Mouse (Mus musculus) bone marrow, adult 2 months (tissue): ENCODE measurements around the gene Ppp1r27. TPM values are rescaled to one million over a fixed set of nuclear protein-coding genes. Genes with fewer than 3 reads are reported as not detected.

ENCODE experiments used
- H3K27ac ChIP-seq: fragments of 200-500 bp; 2 replicates; pipeline ENCODE4 v1.5.1; 2012; ENCODE audit warnings: low read depth, mild to moderate bottlenecking, control low read depth, inconsistent platforms, low read length; ENCODE audit not compliant: control insufficient read depth, poor library complexity, insufficient read depth
- H3K4me1 ChIP-seq: fragments of 200-500 bp; 2 replicates; pipeline ENCODE4 v1.6.1; 2011; ENCODE audit warnings: low read length; ENCODE audit not compliant: control insufficient read depth, insufficient read depth
- H3K4me3 ChIP-seq: fragments of 200-500 bp; replicated peaks from 2 replicates; pipeline ENCODE3; 2011; ENCODE audit warnings: mild to moderate bottlenecking, low read depth, low read length, control low read depth; ENCODE audit not compliant: control insufficient read depth
- CTCF ChIP-seq: fragments of 200-500 bp; IDR thresholded peaks from 2 replicates; pipeline ENCODE4 v1.5.1; 2011; ENCODE audit warnings: low read length, control low read depth; ENCODE audit not compliant: control insufficient read depth, insufficient read depth
- POLR2A ChIP-seq: fragments of 200-500 bp; IDR thresholded peaks from 2 replicates; pipeline ENCODE4 v1.6.1; 2011; ENCODE audit warnings: low read depth, mild to moderate bottlenecking, control low read depth, low read length, borderline replicate concordance; ENCODE audit not compliant: control insufficient read depth
- WGBS: fragments of 180-500 bp; shearing (Covaris S2); methylation state at CpG from one replicate; pipeline ENCODE4 v1.1.7; 2018; 5-methylcytosine and 5-hydroxymethylcytosine counted together
- polyA plus RNA-seq: library from polyadenylated mRNA; stranded (reverse); fragments of >200 nt; gene quantifications from 2 replicates; pipeline ENCODE4 v1.2.4, GENCODE M21; 2011; ENCODE audit warnings: low replicate concordance; ENCODE audit not compliant: missing spikeins, insufficient read depth, insufficient read length

The Ppp1r27 gene
- polyA plus RNA-seq, 1 experiment, result not detected

DNA sequence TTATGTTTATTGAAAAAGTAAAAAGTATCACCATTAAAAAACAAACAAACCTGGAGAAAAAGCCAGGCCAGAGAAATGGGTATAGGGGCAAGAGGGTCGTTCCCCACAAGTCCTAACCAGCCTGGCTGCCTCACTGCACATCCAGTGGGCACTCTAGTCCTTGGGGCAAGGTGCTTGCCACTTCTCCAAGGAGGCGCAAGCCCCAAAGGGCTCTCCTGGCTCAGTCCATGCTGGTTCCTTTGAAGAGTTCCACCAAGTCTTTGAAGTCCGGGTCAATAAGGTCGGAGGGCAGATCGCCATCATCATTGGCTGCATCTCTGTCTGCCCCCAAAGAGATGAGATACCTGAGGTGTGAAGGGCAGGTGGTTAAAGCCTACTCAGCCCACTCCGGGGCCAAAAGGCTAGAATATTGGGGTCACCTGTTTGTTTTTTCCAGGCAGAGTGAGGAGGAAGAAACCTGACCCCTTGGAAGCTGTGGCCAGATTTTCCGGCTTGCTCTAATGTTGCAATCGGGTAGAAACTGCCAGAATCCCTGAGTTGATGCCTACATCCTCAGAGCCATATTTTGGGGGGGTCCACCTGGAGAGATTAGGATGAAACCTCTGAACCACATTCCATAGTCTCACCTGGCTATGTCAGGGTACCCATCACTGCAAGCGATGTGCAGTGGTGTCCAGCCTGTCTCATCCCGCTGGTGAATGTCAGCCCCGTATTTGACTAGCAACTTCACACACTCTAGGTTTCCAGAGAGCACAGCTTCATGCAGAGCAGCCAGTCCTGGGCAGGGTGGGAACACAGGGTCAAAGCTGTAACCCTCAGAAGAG lies 734 bp downstream of the Ppp1r27 start:
- TF ChIP-seq POLR2A (no peak), CTCF (no peak)
- WGBS, result 57% methylated on average over 11 of the region's 11 CpGs
- Histone ChIP-seq H3K27ac (peak overlapping the region; percentile 91), H3K4me3 (peak overlapping the region; percentile 80), H3K4me1 (peaks cover 4% of the 10 kb centered on the region)

DNA sequence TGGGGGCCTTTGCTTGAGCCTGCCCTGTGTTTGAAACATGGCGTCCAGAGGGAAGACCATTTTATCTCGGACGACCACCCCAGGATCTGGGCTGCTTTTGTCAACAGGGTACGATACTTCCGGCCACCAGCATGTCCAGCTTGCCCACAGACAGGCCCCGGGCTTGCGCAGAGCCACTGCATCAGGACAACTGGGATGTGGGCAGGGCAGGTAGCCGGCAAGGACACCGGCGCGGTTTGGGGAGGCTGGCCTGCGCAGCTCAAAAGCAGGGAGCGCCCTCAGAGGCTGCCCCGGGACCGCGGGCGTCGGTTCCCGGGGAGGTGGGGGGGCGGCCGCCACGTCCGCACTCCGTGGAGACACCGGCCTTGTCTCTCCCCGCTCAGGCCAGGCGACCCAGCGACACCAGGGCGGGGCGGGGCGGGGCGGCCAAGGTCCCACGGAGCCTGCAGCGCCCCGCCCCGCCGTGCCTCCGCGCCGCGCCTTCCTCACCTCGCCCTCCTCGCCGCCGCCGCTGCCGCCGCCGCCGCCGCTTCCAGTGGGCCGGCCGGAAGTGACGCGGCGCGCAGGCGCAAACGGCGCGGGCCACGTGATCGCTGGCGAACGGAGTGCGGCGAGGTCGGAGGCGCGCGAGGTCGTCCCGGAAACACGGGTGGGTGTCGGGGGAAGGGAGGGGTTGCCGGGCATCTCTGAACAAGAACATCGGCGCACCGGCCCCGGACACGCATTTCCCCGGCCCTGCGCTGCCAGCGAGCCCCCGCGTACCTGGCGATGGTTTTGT lies 1.6 kb downstream of the Ppp1r27 start, which contains the start of gene Mcrip1:
Gene Mcrip1 (minus strand): TSS at position 560 of the 778 bp plus-strand sequence.
- Histone ChIP-seq H3K4me1 (peaks cover 4% of the 10 kb centered on the region), H3K4me3 (peak within 1 kb of the TSS; percentile 81), H3K27ac (peak within 1 kb of the TSS; percentile 91)
- under 1% methylated on average over 61 of the region's 87 CpGs for WGBS
- TF ChIP-seq POLR2A (peak; percentile 62; the same call in 1 of the 2 replicates), CTCF (no peak)

DNA sequence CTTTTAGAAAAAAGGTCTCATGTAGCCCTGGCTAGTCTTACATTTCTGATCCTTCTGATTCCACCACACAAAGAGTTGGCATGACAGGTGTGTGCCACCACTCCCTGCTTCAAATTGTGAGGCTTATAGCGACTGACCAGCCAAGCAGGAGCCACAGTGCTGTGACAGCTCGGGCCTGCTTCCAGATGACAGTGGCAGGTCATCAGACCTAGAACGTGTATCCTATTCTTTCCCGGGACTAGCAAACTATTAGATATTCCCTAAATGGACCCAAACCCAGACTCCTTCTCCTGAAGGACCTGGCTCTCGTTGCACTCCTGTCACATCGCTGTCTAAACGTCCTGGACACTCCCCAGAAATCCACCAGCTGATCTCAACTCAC lies 2.2 kb downstream of the Ppp1r27 start:
- 7% methylated on average over 7 of the region's 7 CpGs for WGBS
- peak overlapping the region; percentile 91 for H3K27ac ChIP-seq
- no peak for TF ChIP-seq POLR2A
- no peak for TF ChIP-seq CTCF
- H3K4me3 ChIP-seq, result peak overlapping the region; percentile 81
- H3K4me1 ChIP-seq, result peaks cover 4% of the 10 kb centered on the region

DNA sequence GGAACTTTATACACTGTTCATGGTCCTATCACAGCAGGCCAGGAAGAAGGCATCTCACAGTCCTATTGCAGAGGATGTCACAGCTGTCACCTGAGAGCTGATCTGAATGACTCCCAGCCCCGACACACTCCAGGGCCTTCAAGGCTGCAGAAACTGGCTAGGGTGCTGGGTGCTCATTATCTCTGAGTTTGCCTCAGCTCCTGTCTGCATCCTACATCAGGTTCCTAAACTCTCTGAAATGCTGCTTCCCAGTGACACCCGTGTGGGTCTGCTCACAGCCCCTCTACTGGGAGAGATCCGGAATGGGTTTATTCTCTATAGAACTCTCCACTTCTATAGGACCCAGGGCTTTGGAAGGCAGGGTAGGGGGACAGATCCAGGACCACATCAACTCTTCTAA lies 2.7 kb downstream of the Ppp1r27 start:
- no peak overlapping the region for H3K4me3 ChIP-seq
- no peak overlapping the region for H3K27ac ChIP-seq
- TF ChIP-seq POLR2A, result no peak
- no peak for TF ChIP-seq CTCF
- peaks cover 4% of the 10 kb centered on the region for H3K4me1 ChIP-seq
- 68% methylated on average over 3 of the region's 3 CpGs for WGBS

DNA sequence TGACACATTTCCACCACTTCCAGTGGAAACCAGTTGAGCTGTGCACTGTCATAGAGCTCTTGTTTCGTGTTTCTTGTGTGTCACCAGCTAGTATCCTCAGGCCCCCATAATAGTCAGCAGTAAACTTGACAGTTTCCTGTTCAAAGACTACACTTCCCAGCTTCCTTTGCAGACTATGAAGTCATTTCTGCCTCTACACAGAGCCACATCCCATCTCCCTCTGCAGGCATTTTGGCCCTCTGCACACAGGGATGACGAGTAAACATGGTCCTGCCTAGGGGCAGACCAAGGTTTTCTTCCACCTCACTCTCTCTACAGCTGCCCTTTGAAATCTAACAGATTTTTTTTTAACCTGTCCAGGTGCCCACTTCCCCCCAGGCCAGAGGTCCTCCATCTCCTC lies 3.5 kb downstream of the Ppp1r27 start:
- TF ChIP-seq CTCF, result no peak
- TF ChIP-seq POLR2A, result no peak
- Histone ChIP-seq H3K4me3 (no peak overlapping the region), H3K4me1 (peaks cover 4% of the 10 kb centered on the region), H3K27ac (no peak overlapping the region)
- 39% methylated on average over 2 of the region's 2 CpGs for WGBS

DNA sequence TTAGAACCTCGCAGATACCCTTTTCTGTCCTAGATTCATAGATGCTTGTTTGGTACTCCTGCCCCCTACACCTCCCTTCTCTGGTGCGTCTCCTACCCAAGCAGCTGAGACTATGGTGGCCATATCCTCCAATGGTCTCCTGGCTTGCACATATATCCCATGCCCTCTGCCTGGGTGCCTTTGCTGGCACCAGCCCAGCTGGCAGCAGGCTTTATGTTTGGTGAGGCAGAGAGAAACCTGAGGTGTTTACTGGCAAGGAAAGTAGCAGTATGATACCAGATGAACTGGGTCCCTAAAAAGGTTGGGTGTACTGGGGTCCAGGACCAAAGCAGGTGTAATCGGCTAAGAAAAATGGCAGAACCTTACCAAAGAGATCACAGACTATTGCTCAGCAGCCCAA lies 5.0 kb downstream of the Ppp1r27 start:
- WGBS, result 89% methylated on average over 3 of the region's 3 CpGs
- no peak overlapping the region for H3K27ac ChIP-seq
- H3K4me1 ChIP-seq, result peaks cover 4% of the 10 kb centered on the region
- no peak for TF ChIP-seq CTCF
- TF ChIP-seq POLR2A, result no peak
- no peak overlapping the region for H3K4me3 ChIP-seq

- Histone ChIP-seq H3K4me1 (peaks cover 2% of the 10 kb centered on the region), H3K27ac (no peak overlapping the region), H3K4me3 (no peak overlapping the region)
- WGBS, result 83% methylated on average over 6 of the region's 6 CpGs
- TF ChIP-seq POLR2A, result no peak
- no peak for TF ChIP-seq CTCF
Measured at GRCm38 (mm10) chr11:120542376-120542775, 8.6 kb downstream of the Ppp1r27 start.

GRCm38 (mm10) chr11:120541907-120542306 lies 9.0 kb downstream of the Ppp1r27 start:
- peaks cover 2% of the 10 kb centered on the region for H3K4me1 ChIP-seq
- H3K27ac ChIP-seq, result no peak overlapping the region
- TF ChIP-seq POLR2A (no peak), CTCF (peak; percentile 42; the same call in 1 of the 2 replicates)
- H3K4me3 ChIP-seq, result no peak overlapping the region
- WGBS, result 62% methylated on average over 4 of the region's 4 CpGs
